Mouse (Mus musculus) G1E (cell line): Measurements from ENCODE around the gene Rab5if. TPM values are rescaled to one million over a fixed set of nuclear protein-coding genes. Genes with fewer than 3 reads are reported as not detected.
"Not testable (repeated sequence)": the region's sequence is repeated elsewhere in the genome, so short reads cannot be mapped to it uniquely, and the experiment has no call there.

Source experiments
- ATAC-seq: 2 replicates; pipeline ENCODE4 v1.8.0; 2016; ENCODE audit warnings: mild to moderate bottlenecking; ENCODE audit not compliant: insufficient number of reproducible peaks, poor library complexity, low FRiP score, severe bottlenecking; ENCODE audit errors: extremely low read depth
- DNase-seq: peaks from one replicate; pipeline ENCODE4 v3.0.0; 2012; ENCODE audit warnings: low spot score
- H3K27me3 ChIP-seq: 2 replicates; pipeline ENCODE4 v1.6.1; 2012; ENCODE audit warnings: mild to moderate bottlenecking, low read length, inconsistent platforms; ENCODE audit not compliant: insufficient read depth
- H3K36me3 ChIP-seq: replicated peaks from 2 replicates; pipeline ENCODE3; 2012; ENCODE audit warnings: mild to moderate bottlenecking, inconsistent platforms
- H3K4me1 ChIP-seq: 2 replicates; pipeline ENCODE4 v1.6.1; 2012; ENCODE audit warnings: low read depth, low read length, inconsistent platforms, mixed read lengths; ENCODE audit not compliant: insufficient read depth
- H3K4me3 ChIP-seq: 2 replicates; pipeline ENCODE4 v1.5.1; 2012; ENCODE audit warnings: low read depth, mild to moderate bottlenecking, inconsistent platforms, low read length, moderate library complexity, mixed read lengths
- H3K9me3 ChIP-seq: replicated peaks from 2 replicates; pipeline ENCODE4 v1.6.1; 2012; ENCODE audit warnings: inconsistent platforms
- CTCF ChIP-seq: IDR thresholded peaks from 2 replicates; pipeline ENCODE4 v1.5.1; 2012; ENCODE audit warnings: low read depth, low read length, inconsistent platforms, mixed read lengths
- GATA1 ChIP-seq: IDR thresholded peaks from 2 replicates; pipeline ENCODE4 v1.6.1; 2012; ENCODE audit warnings: borderline replicate concordance, low read length, inconsistent platforms, mixed read lengths
- GATA2 ChIP-seq: IDR thresholded peaks from 2 replicates; pipeline ENCODE4 v1.6.1; 2012; ENCODE audit warnings: low read depth, low read length, inconsistent platforms, borderline replicate concordance
- POLR2AphosphoS5 ChIP-seq: IDR thresholded peaks from 2 replicates; pipeline ENCODE4 v1.6.1; 2012; ENCODE audit warnings: low read depth, low read length, inconsistent platforms; ENCODE audit not compliant: insufficient replicate concordance
- TAL1 ChIP-seq: conservative IDR thresholded peaks from 2 replicates; pipeline ENCODE4 v1.6.1; 2012; ENCODE audit warnings: low read depth, low read length, inconsistent platforms, mixed read lengths
- polyA plus RNA-seq: library from polyadenylated mRNA; stranded (reverse); fragments of >175 nt; gene quantifications from 2 replicates; pipeline ENCODE4 v1.2.3, GENCODE M21; 2012
- total RNA-seq, 2 experiments: library from RNA; stranded (forward) in 1 of 2; stranded (reverse) in 1 of 2; fragments of 200-1000 nt in 1 of 2; fragments of >200 nt in 1 of 2; fragmentation: Nextera tagmentation in 1 of 2; gene quantifications; 2 replicates each; pipeline ENCODE4 v1.2.3; 2014 to 2017

Gene Rab5if
- total and polyA plus RNA-seq, 3 experiments = 97.3 to 210 (median 103) TPM

DNA sequence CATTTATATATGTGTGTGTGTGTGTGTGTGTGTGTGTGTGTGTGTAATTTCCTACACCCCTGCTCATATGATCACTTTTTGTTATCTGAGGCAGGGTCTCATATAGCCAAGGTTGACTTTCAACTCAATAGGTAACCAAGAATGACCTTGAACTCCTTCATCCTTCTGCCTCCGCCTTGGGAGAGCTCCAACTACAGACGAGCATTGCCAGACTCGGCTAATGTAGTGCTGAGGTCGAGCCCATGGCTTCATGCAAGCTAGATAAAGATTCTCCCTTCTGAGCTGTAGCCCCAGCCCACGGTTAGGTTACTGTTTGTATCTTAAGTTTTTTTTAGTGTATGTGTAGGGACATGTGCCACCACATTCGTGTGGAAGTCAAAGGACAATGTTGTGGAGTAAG is 39.0 kb downstream of the Rab5if start:
- no peak for ATAC-seq
- H3K4me1 ChIP-seq = peaks cover 21% of the 10 kb centered on the region

DNA sequence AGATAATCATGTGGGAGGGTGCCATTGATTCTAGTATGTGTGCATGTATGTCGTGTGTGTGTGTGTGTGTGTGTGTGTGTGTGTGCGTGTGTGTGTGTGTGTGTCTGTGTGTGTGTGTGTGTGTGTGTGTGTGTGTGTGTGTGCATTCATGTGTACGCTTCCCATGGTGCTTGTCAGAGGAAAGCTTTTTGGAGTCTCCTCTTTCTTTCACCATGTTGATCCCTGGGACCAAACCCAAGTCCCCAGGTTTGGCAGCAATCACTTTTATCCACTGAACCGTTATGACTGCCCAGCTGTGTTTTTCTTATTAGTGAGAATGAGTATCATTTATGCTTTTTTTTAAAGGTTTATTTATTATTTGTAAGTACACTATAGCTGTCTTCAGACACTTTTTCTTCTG is 39.5 kb downstream of the Rab5if start:
- H3K27me3 ChIP-seq = not testable (repeated sequence)

More for the DNA sequence above, 39.0 kb downstream of the Rab5if start:
- Histone ChIP-seq H3K36me3 (no peaks in the 10 kb centered on the region), H3K9me3 (no peaks in the 10 kb centered on the region), H3K4me3 (no peak overlapping the region), H3K27me3 (no peaks in the 10 kb centered on the region)
- TF ChIP-seq TAL1 (no peak), GATA2 (no peak), POLR2AphosphoS5 (no peak), CTCF (no peak), GATA1 (no peak)
- no peak for DNase-seq

GRCm38 (mm10) chr2:156903367-156903766 is 40.4 kb downstream of the Rab5if start:
- Histone ChIP-seq H3K9me3 (no peaks in the 10 kb centered on the region), H3K36me3 (no peaks in the 10 kb centered on the region), H3K27me3 (no peaks in the 10 kb centered on the region), H3K4me1 (peaks cover 20% of the 10 kb centered on the region), H3K4me3 (no peak overlapping the region)
- no peak; the same call in 1 of the 2 replicates for ATAC-seq
- TF ChIP-seq GATA2 (no peak), CTCF (no peak), GATA1 (no peak), POLR2AphosphoS5 (no peak), TAL1 (no peak)
- DNase-seq = peak; percentile 28

More for the DNA sequence above, 39.5 kb downstream of the Rab5if start:
- DNase-seq, ATAC-seq, H3K9me3 ChIP-seq, H3K4me3 ChIP-seq, H3K36me3 ChIP-seq: not testable (repeated sequence)
- H3K4me1 ChIP-seq = peaks cover 21% of the 10 kb centered on the region

GRCm38 (mm10) chr2:156904976-156905717 is 42.2 kb downstream of the Rab5if start:
- no peak overlapping the region for H3K4me3 ChIP-seq
- no peak for ATAC-seq
- peak; percentile 0 for DNase-seq
- H3K9me3 ChIP-seq = no peaks in the 10 kb centered on the region
- peaks cover 14% of the 10 kb centered on the region; the same call in 1 of the 2 replicates for H3K4me1 ChIP-seq
- no peaks in the 10 kb centered on the region for H3K36me3 ChIP-seq
- no peak for TF ChIP-seq POLR2AphosphoS5
- TF ChIP-seq GATA1 = no peak
- TF ChIP-seq GATA2 = no peak
- no peak for TF ChIP-seq TAL1
- no peak for TF ChIP-seq CTCF
- no peaks in the 10 kb centered on the region for H3K27me3 ChIP-seq

GRCm38 (mm10) chr2:156905931-156906330 is 43.0 kb downstream of the Rab5if start:
- not testable (repeated sequence) for ATAC-seq
- H3K4me1 ChIP-seq = peaks cover 14% of the 10 kb centered on the region; the same call in 1 of the 2 replicates

GRCm38 (mm10) chr2:156913191-156913590 is 50.3 kb downstream of the Rab5if start:
- Histone ChIP-seq H3K36me3 (no peaks in the 10 kb centered on the region), H3K9me3 (no peaks in the 10 kb centered on the region; the same call in 1 of the 2 replicates), H3K4me1 (peaks cover 42% of the 10 kb centered on the region), H3K27me3 (no peaks in the 10 kb centered on the region), H3K4me3 (no peak overlapping the region)
- DNase-seq (peak; percentile 1), ATAC-seq (no peak)
- no peak for TF ChIP-seq GATA1
- no peak for TF ChIP-seq TAL1
- TF ChIP-seq GATA2 = no peak
- TF ChIP-seq CTCF = no peak
- TF ChIP-seq POLR2AphosphoS5 = no peak

More at GRCm38 (mm10) chr2:156905931-156906330, 43.0 kb downstream of the Rab5if start:
- H3K36me3 ChIP-seq, H3K27me3 ChIP-seq, H3K4me3 ChIP-seq, H3K9me3 ChIP-seq, DNase-seq: not testable (repeated sequence)
